Mouse (Mus musculus): ENCODE measurements around the gene Dars2. TPM values are rescaled to one million over a fixed set of nuclear protein-coding genes. Genes with fewer than 3 reads are reported as not detected.
A peak's percentile ranks its signal among the peaks of the same experiment; 100 is the strongest.

Gene Dars2
- total and polyA plus RNA-seq, 2 experiments: 11.4 to 20.2 TPM

DNA sequence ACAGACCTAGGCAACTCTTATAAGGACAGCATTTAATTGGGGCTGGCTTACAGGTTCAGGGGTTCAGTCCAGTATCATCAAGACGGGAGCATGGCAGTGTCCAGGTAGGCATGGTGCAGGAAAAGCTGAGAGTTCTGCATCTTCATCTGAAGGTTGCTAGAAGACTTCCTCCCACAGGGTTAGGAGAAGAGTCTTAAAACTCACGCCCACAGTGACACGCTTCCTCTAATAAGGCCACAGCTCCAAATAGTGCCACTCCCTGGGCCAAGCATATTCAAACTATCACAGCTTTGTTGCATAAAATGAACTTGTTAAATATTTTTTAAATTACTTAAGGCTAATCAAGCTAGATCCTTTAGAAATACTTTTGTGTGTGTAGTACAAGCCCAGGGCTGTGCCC is 6.8 kb upstream of the Dars2 start:
- TF ChIP-seq CTCF (IDR thresholded peaks at IDR 0.05; ENCODE audit: low read depth, low read length) (no peak), POLR2A (IDR thresholded peaks at IDR 0.05; ENCODE audit: extremely low read depth, insufficient read depth, low read length) (no peak)
- Histone ChIP-seq H3K4me1 (ENCODE audit: control insufficient read depth, insufficient read depth, low read length) (peaks cover 5% of the 10 kb centered on the region; the same call in 1 of the 2 replicates), H3K4me3 (ENCODE audit: insufficient read depth, low read depth, low read length) (no peak overlapping the region), H3K27ac (replicated peaks; ENCODE audit: insufficient read depth, low read depth, low read length) (no peak overlapping the region), H3K79me2 (ENCODE audit: control insufficient read depth, insufficient read depth, low read length) (peaks cover 6% of the 10 kb centered on the region; the same call in 1 of the 2 replicates), H3K36me3 (ENCODE audit: control insufficient read depth, insufficient read depth, low read length) (peaks cover 5% of the 10 kb centered on the region), H3K9ac (ENCODE audit: low read depth, low read length) (no peak overlapping the region), H3K27me3 (ENCODE audit: control insufficient read depth, insufficient read depth, low read length) (no peaks in the 10 kb centered on the region)
- DNase-seq (ENCODE audit: extremely low read depth, low read depth, low spot score): no peak
- 79% methylated on average over 3 of the region's 3 CpGs for WGBS

DNA sequence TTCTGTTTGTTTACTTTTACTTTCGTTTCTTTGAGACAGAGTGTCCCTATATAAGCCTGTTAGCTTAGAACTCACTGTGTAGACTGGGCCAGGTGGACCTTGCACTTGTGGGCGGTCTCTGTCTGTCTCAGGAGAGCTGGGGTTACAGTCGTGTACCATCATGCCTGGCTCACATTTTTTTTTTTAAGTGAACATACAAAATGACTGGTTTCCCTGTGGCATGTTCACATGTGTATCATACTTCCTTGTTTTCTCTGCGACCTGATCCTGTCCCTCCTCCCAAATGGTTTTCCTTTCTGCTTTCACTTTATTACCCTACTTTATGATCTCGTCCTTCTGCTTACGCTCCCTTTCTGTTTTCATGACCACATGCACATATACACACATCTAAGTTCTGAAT is 5.8 kb upstream of the Dars2 start:
- Histone ChIP-seq H3K4me1 (ENCODE audit: control insufficient read depth, insufficient read depth, low read length) (peaks cover 10% of the 10 kb centered on the region; the same call in 1 of the 2 replicates), H3K27me3 (ENCODE audit: control insufficient read depth, insufficient read depth, low read length) (no peaks in the 10 kb centered on the region), H3K79me2 (ENCODE audit: control insufficient read depth, insufficient read depth, low read length) (peaks cover 9% of the 10 kb centered on the region; the same call in 1 of the 2 replicates), H3K27ac (replicated peaks; ENCODE audit: insufficient read depth, low read depth, low read length) (peak overlapping the region; percentile 49), H3K4me3 (ENCODE audit: insufficient read depth, low read depth, low read length) (no peak overlapping the region; the same call in 1 of the 2 replicates), H3K36me3 (ENCODE audit: control insufficient read depth, insufficient read depth, low read length) (peaks cover 3% of the 10 kb centered on the region; the same call in 1 of the 2 replicates), H3K9ac (ENCODE audit: low read depth, low read length) (no peak overlapping the region)
- TF ChIP-seq POLR2A (IDR thresholded peaks at IDR 0.05; ENCODE audit: extremely low read depth, insufficient read depth, low read length) (no peak), CTCF (IDR thresholded peaks at IDR 0.05; ENCODE audit: low read depth, low read length) (no peak)
- peak; percentile 96 for DNase-seq (ENCODE audit: extremely low read depth, low read depth, low spot score)
- WGBS: 25% methylated on average over 6 of the region's 6 CpGs

DNA sequence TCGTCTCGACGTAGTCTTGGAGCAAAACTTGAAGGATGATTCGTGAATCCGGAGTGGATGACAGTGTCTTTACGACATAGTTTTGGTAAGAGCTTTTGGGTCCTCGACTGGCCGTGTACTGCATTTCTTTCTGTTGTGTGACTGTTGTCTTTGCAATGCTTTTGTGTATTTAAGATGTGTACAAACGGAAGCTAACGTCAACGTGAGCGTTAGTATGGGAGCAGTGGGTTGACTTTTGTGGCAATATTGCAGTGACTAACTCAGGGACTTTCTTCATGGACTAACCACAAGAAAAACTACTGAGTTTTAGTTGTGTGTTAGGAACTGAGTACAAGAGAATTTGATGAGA is 788 bp upstream of the Dars2 start:
- peaks cover 9% of the 10 kb centered on the region; the same call in 1 of the 2 replicates for H3K79me2 ChIP-seq (ENCODE audit: control insufficient read depth, insufficient read depth, low read length)
- no peaks in the 10 kb centered on the region for H3K27me3 ChIP-seq (ENCODE audit: control insufficient read depth, insufficient read depth, low read length)
- no peaks in the 10 kb centered on the region for H3K36me3 ChIP-seq (ENCODE audit: control insufficient read depth, insufficient read depth, low read length)
- peak overlapping the region; percentile 69; the same call in 1 of the 2 replicates for H3K27ac ChIP-seq (replicated peaks; ENCODE audit: insufficient read depth, low read depth, low read length)
- H3K4me3 ChIP-seq (ENCODE audit: insufficient read depth, low read depth, low read length): peak overlapping the region; percentile 81
- peaks cover 13% of the 10 kb centered on the region for H3K4me1 ChIP-seq (ENCODE audit: control insufficient read depth, insufficient read depth, low read length)
- peak overlapping the region; percentile 74 for H3K9ac ChIP-seq (ENCODE audit: low read depth, low read length)
- no peak for DNase-seq (ENCODE audit: extremely low read depth, low read depth, low spot score)
- TF ChIP-seq POLR2A (IDR thresholded peaks at IDR 0.05; ENCODE audit: extremely low read depth, insufficient read depth, low read length) (no peak), CTCF (IDR thresholded peaks at IDR 0.05; ENCODE audit: low read depth, low read length) (no peak)
- 0% methylated on average over 12 of the region's 12 CpGs for WGBS

DNA sequence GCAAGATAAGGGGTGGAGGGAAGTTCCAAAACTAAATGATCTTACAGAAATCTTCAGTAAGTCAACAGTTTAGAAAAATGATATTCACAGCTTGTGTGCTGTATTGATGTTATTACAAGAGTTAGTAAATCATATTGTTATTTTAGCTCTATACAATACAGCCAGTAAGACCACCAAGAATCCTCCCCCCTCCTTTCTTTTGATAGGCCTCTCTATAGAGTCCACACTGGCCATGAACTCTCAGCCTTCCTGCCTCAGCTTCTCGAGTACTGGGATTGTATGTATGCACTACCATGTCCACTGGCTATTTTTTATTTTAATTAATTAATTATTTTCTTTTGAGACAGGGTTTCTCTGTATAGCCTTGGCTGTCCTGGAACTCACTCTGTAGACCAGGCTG is 7.1 kb downstream of the Dars2 start:
- TF ChIP-seq CTCF (IDR thresholded peaks at IDR 0.05; ENCODE audit: low read depth, low read length) (no peak), POLR2A (IDR thresholded peaks at IDR 0.05; ENCODE audit: extremely low read depth, insufficient read depth, low read length) (no peak)
- Histone ChIP-seq H3K79me2 (ENCODE audit: control insufficient read depth, insufficient read depth, low read length) (no peaks in the 10 kb centered on the region), H3K27me3 (ENCODE audit: control insufficient read depth, insufficient read depth, low read length) (no peaks in the 10 kb centered on the region), H3K36me3 (ENCODE audit: control insufficient read depth, insufficient read depth, low read length) (peaks cover 10% of the 10 kb centered on the region), H3K4me3 (ENCODE audit: insufficient read depth, low read depth, low read length) (no peak overlapping the region), H3K9ac (ENCODE audit: low read depth, low read length) (no peak overlapping the region), H3K4me1 (ENCODE audit: control insufficient read depth, insufficient read depth, low read length) (no peaks in the 10 kb centered on the region), H3K27ac (replicated peaks; ENCODE audit: insufficient read depth, low read depth, low read length) (no peak overlapping the region)
- WGBS: 83% methylated on average over 1 of the region's 1 CpGs
- no peak for DNase-seq (ENCODE audit: extremely low read depth, low read depth, low spot score)

DNA sequence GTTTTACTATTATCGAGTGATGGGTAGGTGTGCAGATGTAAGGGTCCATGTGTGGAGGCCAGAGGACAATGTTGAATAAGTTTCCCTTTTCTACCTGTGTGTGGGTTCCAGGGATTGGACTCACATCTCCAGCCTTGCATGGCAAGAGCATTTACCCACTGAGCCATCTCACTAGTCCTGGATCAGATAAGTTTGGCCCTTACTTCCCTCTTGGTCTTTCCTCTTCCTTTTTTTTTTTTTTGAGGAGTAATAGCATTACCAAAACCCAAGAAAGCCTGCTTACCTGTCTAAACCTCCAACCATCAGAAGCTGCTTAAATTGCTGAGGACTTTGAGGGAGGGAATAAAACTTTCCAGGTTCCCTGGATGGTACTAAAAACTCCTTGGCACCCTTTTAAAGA is 13.3 kb downstream of the Dars2 start:
- peaks cover 18% of the 10 kb centered on the region for H3K36me3 ChIP-seq (ENCODE audit: control insufficient read depth, insufficient read depth, low read length)
- no peaks in the 10 kb centered on the region for H3K27me3 ChIP-seq (ENCODE audit: control insufficient read depth, insufficient read depth, low read length)
- TF ChIP-seq CTCF (IDR thresholded peaks at IDR 0.05; ENCODE audit: low read depth, low read length) (no peak), POLR2A (IDR thresholded peaks at IDR 0.05; ENCODE audit: extremely low read depth, insufficient read depth, low read length) (no peak)
- H3K4me1 ChIP-seq (ENCODE audit: control insufficient read depth, insufficient read depth, low read length): no peaks in the 10 kb centered on the region
- H3K4me3 ChIP-seq (ENCODE audit: insufficient read depth, low read depth, low read length): no peak overlapping the region
- no peak overlapping the region for H3K27ac ChIP-seq (replicated peaks; ENCODE audit: insufficient read depth, low read depth, low read length)
- H3K9ac ChIP-seq (ENCODE audit: low read depth, low read length): no peak overlapping the region
- WGBS: 100% methylated on average over 1 of the region's 1 CpGs
- H3K79me2 ChIP-seq (ENCODE audit: control insufficient read depth, insufficient read depth, low read length): no peaks in the 10 kb centered on the region
- no peak for DNase-seq (ENCODE audit: extremely low read depth, low read depth, low spot score)

DNA sequence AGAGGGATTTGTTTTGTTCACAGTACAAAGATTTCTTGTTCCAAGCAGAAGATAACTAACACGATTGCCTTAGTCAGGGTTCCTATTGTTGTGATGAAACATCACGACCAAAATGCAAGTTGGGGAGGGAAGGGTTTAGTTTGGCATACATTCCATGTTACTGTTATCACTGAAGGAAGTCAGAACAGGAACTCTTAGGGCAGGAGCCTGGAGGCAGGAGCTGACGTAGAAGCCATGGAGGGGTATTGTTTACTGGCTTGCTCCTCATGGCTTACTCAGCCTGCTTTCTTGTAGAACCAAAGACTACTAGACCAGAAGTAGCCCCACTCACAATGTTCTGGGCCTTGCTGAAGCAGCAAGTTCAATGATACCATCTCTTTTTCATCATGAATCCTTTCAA is 23.5 kb downstream of the Dars2 start:
- peaks cover 24% of the 10 kb centered on the region for H3K36me3 ChIP-seq (ENCODE audit: control insufficient read depth, insufficient read depth, low read length)
- no peak overlapping the region for H3K27ac ChIP-seq (replicated peaks; ENCODE audit: insufficient read depth, low read depth, low read length)

More for the DNA sequence above, 23.5 kb downstream of the Dars2 start:
- no peak overlapping the region for H3K9ac ChIP-seq (ENCODE audit: low read depth, low read length)
- no peaks in the 10 kb centered on the region for H3K4me1 ChIP-seq (ENCODE audit: control insufficient read depth, insufficient read depth, low read length)
- no peaks in the 10 kb centered on the region for H3K79me2 ChIP-seq (ENCODE audit: control insufficient read depth, insufficient read depth, low read length)
- TF ChIP-seq POLR2A (IDR thresholded peaks at IDR 0.05; ENCODE audit: extremely low read depth, insufficient read depth, low read length): no peak
- no peak for TF ChIP-seq CTCF (IDR thresholded peaks at IDR 0.05; ENCODE audit: low read depth, low read length)
- no peaks in the 10 kb centered on the region for H3K27me3 ChIP-seq (ENCODE audit: control insufficient read depth, insufficient read depth, low read length)
- DNase-seq (ENCODE audit: extremely low read depth, low read depth, low spot score): no peak
- no peak overlapping the region for H3K4me3 ChIP-seq (ENCODE audit: insufficient read depth, low read depth, low read length)
- WGBS: 77% methylated on average over 3 of the region's 3 CpGs
